In the genomic region with DNA sequence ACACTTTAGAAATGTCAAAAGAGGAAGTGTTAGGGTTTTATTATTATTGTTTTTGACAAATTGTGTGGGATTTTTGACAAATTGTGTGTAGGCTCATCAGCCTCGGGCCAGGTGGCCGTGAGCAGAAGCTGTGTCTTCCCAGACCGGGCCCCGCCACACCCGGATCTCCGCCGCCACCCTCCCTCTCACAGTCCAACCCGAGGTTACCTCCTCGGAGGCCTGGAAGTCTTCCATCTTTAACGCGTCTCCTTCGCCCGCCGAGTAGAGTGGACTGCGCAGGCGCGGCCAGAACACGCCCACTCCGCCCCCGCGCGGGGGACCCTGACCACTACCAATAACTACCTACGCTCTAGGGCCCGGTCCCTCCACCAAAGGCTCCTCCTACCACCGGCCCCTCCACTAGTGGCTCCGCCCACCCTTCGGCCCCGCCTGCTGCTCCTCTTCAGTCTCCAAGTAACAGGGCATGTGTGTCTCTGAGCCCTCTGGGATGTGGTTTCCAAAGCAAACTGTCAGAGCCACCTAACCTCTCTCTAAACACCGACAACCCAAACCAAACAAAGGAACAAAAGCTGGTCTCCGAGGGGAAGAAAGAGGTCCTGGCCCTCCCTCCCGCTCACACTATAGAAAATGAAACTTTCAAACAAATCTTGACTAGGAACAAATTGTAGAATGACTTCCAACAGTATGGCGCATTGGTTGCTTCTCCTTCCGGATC, we compare ENCODE assay signal across 8 mouse cellular contexts. TPM values are rescaled to one million over a fixed set of nuclear protein-coding genes. Genes with fewer than 3 reads are reported as not detected.
A peak's percentile ranks its signal among the peaks of the same experiment; 100 is the strongest.
DNase-seq lines count a peak whose midpoint lies in the region; ATAC-seq and TF ChIP-seq lines count a peak whose summit lies in the region.
"Not testable (repeated sequence)": the region's sequence is repeated elsewhere in the genome, so short reads cannot be mapped to it uniquely, and the experiment has no call there.

A gene (minus strand): TSS at position 334 of the 715 bp plus-strand sequence.

- H3K36me3 ChIP-seq in forebrain, embryonic 13.5 days (ENCODE audit: poor library complexity, severe bottlenecking); heart, postnatal 0 days (replicated peaks; ENCODE audit: control insufficient read depth, insufficient read depth, low read length); liver, embryonic 12.5 days; splenic B cell, adult 2 months (ENCODE audit: control insufficient read depth, insufficient read depth, low read length, poor library complexity, severe bottlenecking): not testable (repeated sequence)

- not testable (repeated sequence) for TF ChIP-seq EP300 in heart, postnatal 0 days (IDR thresholded peaks at IDR 0.05; ENCODE audit: low read depth)

- peak within 1 kb of the TSS; percentile 44 for H3K4me3 ChIP-seq in forebrain, embryonic 13.5 days
- peak within 1 kb of the TSS; percentile 62 for H3K4me3 ChIP-seq in heart, postnatal 0 days (ENCODE audit: low read depth, low read length)
- H3K4me3 ChIP-seq in liver, embryonic 12.5 days: peak within 1 kb of the TSS; percentile 67

- peak; percentile 95 for ATAC-seq in forebrain, embryonic 13.5 days
- peak; percentile 96 for ATAC-seq in heart, postnatal 0 days (ENCODE audit: insufficient read depth, low read depth)
- peak; percentile 95 for ATAC-seq in liver, embryonic 12.5 days
- ATAC-seq in monocyte, adult 5-6 weeks (replicated peaks; ENCODE audit: insufficient number of reproducible peaks, low FRiP score, low TSS enrichment, poor library complexity, severe bottlenecking): peak; percentile 92

- peak; percentile 80 to 85 for DNase-seq in CD8-positive naive resting alpha-beta T cell, adult 2 months (ENCODE audit: low read depth in 2 of 2, low spot score in 2 of 2)
- peak; percentile 16 for DNase-seq in c-Kit-positive CD71-positive TER-119-positive erythroid progenitor cells, embryonic 14.5 days (ENCODE audit: low spot score)
- peak; percentile 9 for DNase-seq in heart, postnatal 0 days (ENCODE audit: low spot score)
- DNase-seq in kidney, postnatal 25 days: peak; percentile 58 to 76
- peak; percentile 59 for DNase-seq in splenic B cell, adult 2 months (ENCODE audit: low read depth, low spot score)

- peak within 1 kb of the TSS; percentile 76 for H3K27ac ChIP-seq in forebrain, embryonic 13.5 days
- peak within 1 kb of the TSS; percentile 61 for H3K27ac ChIP-seq in heart, postnatal 0 days (ENCODE audit: low read depth)
- H3K27ac ChIP-seq in liver, embryonic 12.5 days: peak within 1 kb of the TSS; percentile 66

- WGBS in forebrain, embryonic 13.5 days: 5% methylated on average over 18 of the region's 33 CpGs
- 2% methylated on average over 20 of the region's 33 CpGs for WGBS in heart, postnatal 0 days
- whole genome bisulfite sequencing in liver, embryonic 12.5 days (ENCODE audit: insufficient replicate concordance): 2% methylated on average over 26 of the region's 33 CpGs

- H3K4me1 ChIP-seq in forebrain, embryonic 13.5 days; heart, postnatal 0 days (ENCODE audit: control insufficient read depth, insufficient read depth); liver, embryonic 12.5 days: not testable (repeated sequence)

- peak within 1 kb of the TSS; percentile 50 for H3K4me2 ChIP-seq in forebrain, embryonic 13.5 days
- peak within 1 kb of the TSS; percentile 66 for H3K4me2 ChIP-seq in heart, postnatal 0 days (ENCODE audit: low read depth, low read length)
- H3K4me2 ChIP-seq in liver, embryonic 12.5 days: peak within 1 kb of the TSS; percentile 81

- TF ChIP-seq CTCF in heart, postnatal 0 days (IDR thresholded peaks at IDR 0.05; ENCODE audit: low read depth): not testable (repeated sequence)

- not testable (repeated sequence) for H3K27me3 ChIP-seq in forebrain, embryonic 13.5 days; heart, postnatal 0 days (ENCODE audit: control insufficient read depth, insufficient read depth, low read length); liver, embryonic 12.5 days (replicated peaks); splenic B cell, adult 2 months (ENCODE audit: control insufficient read depth, insufficient read depth, low read length, poor library complexity, severe bottlenecking)

- H3K9me3 ChIP-seq in forebrain, embryonic 13.5 days (replicated peaks); heart, postnatal 0 days (replicated peaks; ENCODE audit: control insufficient read depth, low read length); liver, embryonic 12.5 days (replicated peaks): not testable (repeated sequence)

- peak within 1 kb of the TSS; percentile 65 for H3K9ac ChIP-seq in forebrain, embryonic 13.5 days
- peak within 1 kb of the TSS; percentile 48 for H3K9ac ChIP-seq in heart, postnatal 0 days (replicated peaks; ENCODE audit: low read depth, low read length)
- peak within 1 kb of the TSS; percentile 70 for H3K9ac ChIP-seq in liver, embryonic 12.5 days

RNA-seq across cellular contexts. Expression of the gene that starts here (rescaled TPM):
- 317 and 334 TPM in 2 replicates for polyA plus RNA-seq in forebrain, embryonic 13.5 days (2015; fragmentation: Nextera tagmentation; extraction: Ambion mirVana)
- 130 and 148 TPM in 2 replicates for total RNA-seq in heart, postnatal 0 days (2014; rRNA removed; ENCODE audit: low replicate concordance)
- polyA plus RNA-seq in heart, postnatal 0 days (2015; fragmentation: Nextera tagmentation; extraction: Ambion mirVana): 213 TPM in 2 replicates
- polyA plus RNA-seq in liver, embryonic 12.5 days (2016; fragmentation: Nextera tagmentation; extraction: Ambion mirVana): 103 and 105 TPM in 2 replicates
- total RNA-seq in monocyte, adult 5-6 weeks (2017): 31.2 to 93.9 TPM (median 54.5 TPM) in 3 replicates

Comparison
In these comparisons a context has a peak if more than half of its experiments do, and no peak if none do; other contexts are left out.
1. Peak in every context shown above with its lines: DNase-seq, ATAC-seq, H3K4me3 ChIP-seq and H3K27ac ChIP-seq.
2. DNase-seq: peak in every context shown above with its lines; median percentile 82 in CD8-positive naive resting alpha-beta T cell, adult 2 months; 67 in kidney, postnatal 25 days; 59 in splenic B cell, adult 2 months; 16 in c-Kit-positive CD71-positive TER-119-positive erythroid progenitor cells, embryonic 14.5 days; 9 in heart, postnatal 0 days.